Mouse (Mus musculus) MEL (cell line): ENCODE measurements around the gene Ptprz1.

ENCODE experiments used
- CTCF ChIP-seq, 3 experiments: IDR thresholded peaks in 2 of 3; conservative IDR thresholded peaks in 1 of 3; 2 replicates each; pipeline ENCODE4 v1.5.1; 2011 to 2012; ENCODE audit warnings: low read length in 3 of 3, low read depth in 2 of 3, mild to moderate bottlenecking in 2 of 3, improper control_type of control experiment in 1 of 3, inconsistent platforms in 1 of 3, mixed read lengths in 1 of 3, moderate library complexity in 1 of 3; ENCODE audit not compliant: control insufficient read depth in 1 of 3, insufficient read depth in 1 of 3, poor library complexity in 1 of 3, severe bottlenecking in 1 of 3
- MYB ChIP-seq: IDR thresholded peaks from 2 replicates; pipeline ENCODE4 v1.6.1; 2011; ENCODE audit warnings: mild to moderate bottlenecking, low read depth, low read length, improper control_type of control experiment
- USF1 ChIP-seq: IDR thresholded peaks from 2 replicates; pipeline ENCODE4 v1.6.1; 2014; ENCODE audit warnings: low read depth, mild to moderate bottlenecking, inconsistent platforms, low read length, improper control_type of control experiment, moderate library complexity
- ZMIZ1 ChIP-seq: IDR thresholded peaks from 2 replicates; pipeline ENCODE4 v1.6.1; 2012; ENCODE audit warnings: low read depth, mild to moderate bottlenecking, inconsistent platforms, low read length, improper control_type of control experiment, moderate library complexity
- ZNF384 ChIP-seq: IDR thresholded peaks from 2 replicates; pipeline ENCODE4 v1.6.1; 2012; ENCODE audit warnings: low read depth, mild to moderate bottlenecking, inconsistent platforms, low read length, improper control_type of control experiment

DNA sequence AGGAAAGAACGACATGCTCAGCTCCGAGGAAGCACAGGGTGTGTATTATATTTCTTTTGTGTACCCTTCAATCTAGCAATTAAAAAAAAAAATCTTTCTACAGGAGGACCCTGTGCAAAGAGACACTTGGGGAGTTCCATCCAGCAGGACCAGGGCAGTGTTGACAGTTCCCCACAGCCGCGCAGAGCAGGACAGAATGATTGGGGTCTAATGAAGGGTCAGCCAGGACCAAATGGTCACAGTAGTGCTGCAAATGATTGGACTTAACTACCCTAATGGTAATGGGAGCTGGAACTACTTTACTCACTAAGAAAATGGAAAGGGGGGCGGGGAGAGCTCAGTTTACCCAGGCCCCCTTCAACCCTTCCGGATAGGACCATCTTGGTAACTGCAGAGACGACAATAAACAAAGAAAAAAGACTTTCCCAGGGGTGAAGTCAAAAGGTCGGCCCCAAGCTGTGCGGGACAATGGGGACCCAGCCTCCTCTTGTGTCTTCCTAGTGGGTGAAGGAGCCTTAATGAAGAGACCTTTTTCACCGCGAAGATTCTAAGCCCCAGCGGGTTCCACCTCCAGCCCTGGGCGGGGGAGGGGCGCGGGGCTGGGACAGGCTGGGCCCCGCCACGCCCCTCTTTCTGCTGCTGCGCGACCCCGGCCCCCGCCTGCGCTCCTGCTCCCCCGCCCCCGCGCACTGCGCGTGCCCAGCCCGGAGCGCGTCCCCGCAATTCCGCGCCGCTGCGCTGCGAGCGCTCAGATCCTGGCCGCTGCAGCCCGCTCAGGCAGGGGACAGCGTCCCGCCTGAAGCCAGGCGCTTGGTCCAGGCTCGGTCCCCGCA is at the start of gene Ptprz1:
- no peak for TF ChIP-seq ZNF384
- TF ChIP-seq USF1: no peak
- TF ChIP-seq ZMIZ1: no peak
- no peak for TF ChIP-seq MYB
- TF ChIP-seq CTCF (IDR thresholded peaks at IDR 0.05 in 2 of 3, conservative IDR thresholded peaks at IDR 0.05 in 1 of 3; ENCODE audit: control insufficient read depth in 1 of 3, insufficient read depth in 1 of 3, low read depth in 2 of 3, low read length in 3 of 3, poor library complexity in 1 of 3, severe bottlenecking in 1 of 3): no peak
